Comparison of ENCODE assay signal across 8 mouse cellular contexts in genomic region chr9:20898511-20899073, GRCm38 (mm10). TPM values are rescaled to one million over a fixed set of nuclear protein-coding genes. Genes with fewer than 3 reads are reported as not detected.
DNase-seq lines count a peak whose midpoint lies in the region; ATAC-seq and TF ChIP-seq lines count a peak whose summit lies in the region.

Eif3g (minus strand) TSS chr9:20898623.

- 4% methylated on average over 34 of the region's 34 CpGs for WGBS in forebrain, embryonic 15.5 days
- 3% methylated on average over 34 of the region's 34 CpGs for WGBS in lung, postnatal 0 days

- peak; percentile 96 for TF ChIP-seq CTCF in layer of hippocampus, adult 2 months (conservative IDR thresholded peaks at IDR 0.05)
- TF ChIP-seq CTCF in lung, postnatal 0 days (IDR thresholded peaks at IDR 0.05) = peak; percentile 90

- no peak for TF ChIP-seq EP300 in lung, postnatal 0 days (IDR thresholded peaks at IDR 0.05)

- intact Hi-C loops in heart, postnatal 25 days (cut with DNase I) = no loop called here

- no peaks in the 10 kb centered on the region for H3K9me3 ChIP-seq in forebrain, embryonic 15.5 days
- no peaks in the 10 kb centered on the region for H3K9me3 ChIP-seq in lung, postnatal 0 days (ENCODE audit: low read length)

- H3K4me2 ChIP-seq in forebrain, embryonic 15.5 days (replicated peaks) = peak within 1 kb of the TSS; percentile 87
- H3K4me2 ChIP-seq in lung, postnatal 0 days (replicated peaks; ENCODE audit: low read depth, low read length) = peak within 1 kb of the TSS; percentile 92

- H3K36me3 ChIP-seq in forebrain, embryonic 15.5 days = peaks cover 28% of the 10 kb centered on the region
- H3K36me3 ChIP-seq in lung, postnatal 0 days (ENCODE audit: insufficient read depth, low read length) = peaks cover 19% of the 10 kb centered on the region; the same call in 1 of the 2 replicates

- peak; percentile 84 for DNase-seq in MN1 (ENCODE audit: low spot score)
- DNase-seq in cerebellum, adult 18-20 months = peak; percentile 78 to 91
- DNase-seq in heart, postnatal 25 days (ENCODE audit: low spot score) = peak; percentile 70
- peak; percentile 78 to 87 for DNase-seq in layer of hippocampus, adult 2 months (ENCODE audit: low spot score in 2 of 2)
- peak; percentile 93 for DNase-seq in lung, postnatal 0 days (ENCODE audit: low spot score)
- peak; percentile 68 for DNase-seq in ovary, postnatal 10 days (ENCODE audit: low spot score)
- peak; percentile 90 for DNase-seq in thymus, postnatal 0 days (ENCODE audit: low spot score)

- H3K27me3 ChIP-seq in forebrain, embryonic 15.5 days = no peaks in the 10 kb centered on the region
- H3K27me3 ChIP-seq in lung, postnatal 0 days (replicated peaks; ENCODE audit: insufficient read depth, low read length) = no peaks in the 10 kb centered on the region

- H3K9ac ChIP-seq in forebrain, embryonic 15.5 days (replicated peaks) = peak within 1 kb of the TSS; percentile 77
- peak within 1 kb of the TSS; percentile 90 for H3K9ac ChIP-seq in lung, postnatal 0 days (replicated peaks; ENCODE audit: low read depth)

- peak within 1 kb of the TSS; percentile 74 for H3K4me3 ChIP-seq in forebrain, embryonic 15.5 days
- H3K4me3 ChIP-seq in layer of hippocampus, adult 2 months = peak within 1 kb of the TSS; percentile 89
- H3K4me3 ChIP-seq in lung, postnatal 0 days (ENCODE audit: low read depth, low read length) = peak within 1 kb of the TSS; percentile 87

- peak within 1 kb of the TSS; percentile 51 for H3K27ac ChIP-seq in forebrain, embryonic 15.5 days (replicated peaks)
- peak within 1 kb of the TSS; percentile 85 for H3K27ac ChIP-seq in layer of hippocampus, adult 2 months
- peak within 1 kb of the TSS; percentile 68 for H3K27ac ChIP-seq in lung, postnatal 0 days (ENCODE audit: low read length)

- peak; percentile 89 for ATAC-seq in forebrain, embryonic 15.5 days (replicated peaks)
- peak; percentile 89 for ATAC-seq in lung, postnatal 0 days

- H3K4me1 ChIP-seq in forebrain, embryonic 15.5 days = peaks cover 17% of the 10 kb centered on the region
- peaks cover 9% of the 10 kb centered on the region; the same call in 1 of the 2 replicates for H3K4me1 ChIP-seq in lung, postnatal 0 days (ENCODE audit: insufficient read depth, low read depth, low read length)

RNA-seq across cellular contexts. Expression of gene Eif3g, which starts in this region (rescaled TPM):
- 267 and 288 TPM in 2 replicates for polyA plus RNA-seq in forebrain, embryonic 15.5 days (2015; fragmentation: Nextera tagmentation; extraction: Ambion mirVana)
- total RNA-seq in heart, postnatal 25 days (2021) = 100 to 1,000 TPM in 1 of 2 experiments, 10 to 100 TPM in 1; 97.8 to 100 TPM
- 100 to 1,000 TPM; 122 to 131 TPM for total RNA-seq in layer of hippocampus, adult 2 months (2021)
- polyA plus RNA-seq in lung, postnatal 0 days (2015; fragmentation: Nextera tagmentation; extraction: Ambion mirVana) = 174 and 177 TPM in 2 replicates
- polyA plus RNA-seq in thymus, postnatal 0 days (2015; fragmentation: Nextera tagmentation; extraction: Ambion mirVana) = 303 and 310 TPM in 2 replicates

Comparison
In these comparisons a context has a peak if more than half of its experiments do, and no peak if none do; other contexts are left out.
1. Peak in every context shown above with its lines: DNase-seq, ATAC-seq, H3K4me3 ChIP-seq and H3K27ac ChIP-seq.